Mouse (Mus musculus): ENCODE measurements around the gene Lima1.

Gene Lima1

DNA sequence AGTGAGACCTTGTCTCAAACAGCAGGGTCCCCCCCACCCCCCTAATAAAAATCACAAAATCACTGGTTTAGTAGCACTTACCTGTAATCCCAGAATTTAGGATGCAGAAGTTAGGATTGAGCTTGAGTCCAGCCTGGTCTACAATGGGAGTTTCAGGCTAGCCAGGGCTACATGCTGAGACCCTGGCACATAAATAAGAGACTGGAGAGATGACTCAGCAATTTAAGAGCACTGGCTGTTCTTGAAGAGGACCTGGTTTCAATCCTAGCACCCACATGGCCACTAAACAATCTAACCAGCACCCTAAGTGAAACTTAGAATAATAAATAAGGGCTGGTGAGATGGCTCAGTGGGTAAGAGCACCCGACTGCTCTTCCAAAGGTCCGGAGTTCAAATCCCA, 144.1 kb downstream of the Lima1 start:
- no peak for DNase-seq

DNA sequence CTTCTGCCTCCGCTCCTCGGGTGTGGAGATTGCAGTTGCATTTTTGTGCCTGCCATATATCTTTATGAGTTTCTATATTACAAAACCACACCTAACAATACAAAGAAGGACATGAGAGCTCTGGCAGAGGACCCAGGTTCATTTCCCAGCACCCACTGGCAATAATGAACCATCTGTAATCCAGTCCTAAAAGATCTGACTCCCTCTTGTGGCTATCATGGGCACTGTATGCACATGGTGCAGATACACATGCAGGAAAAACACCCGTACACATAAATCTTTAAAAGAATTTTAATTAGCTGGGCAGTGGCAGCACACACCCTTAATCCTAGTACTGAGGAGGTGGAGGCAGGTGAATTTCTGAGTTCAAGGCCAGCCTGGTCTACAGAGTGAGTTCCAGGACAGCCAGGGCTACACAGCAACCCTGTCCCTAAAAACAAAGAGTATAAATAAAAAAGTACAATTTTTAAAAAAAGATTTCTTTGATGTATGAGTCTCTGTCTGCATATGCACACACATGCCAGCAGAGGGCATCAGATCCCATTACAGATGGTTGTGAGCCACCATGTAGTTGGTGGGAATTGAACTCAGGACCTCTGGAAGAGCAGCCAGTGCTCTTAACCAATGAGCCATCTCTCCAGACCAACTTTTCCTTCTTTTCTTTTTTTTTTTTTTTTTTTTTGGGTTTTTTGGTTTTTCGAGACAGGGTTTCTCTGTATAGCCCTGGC, 146.0 kb downstream of the Lima1 start:
- no peak for DNase-seq
